Mouse (Mus musculus): ENCODE measurements around the gene Dusp22. TPM values are rescaled to one million over a fixed set of nuclear protein-coding genes. Genes with fewer than 3 reads are reported as not detected.

Gene Dusp22
- total RNA-seq, 2 experiments from 2014 or later, result 33.4 to 35.4 TPM

DNA sequence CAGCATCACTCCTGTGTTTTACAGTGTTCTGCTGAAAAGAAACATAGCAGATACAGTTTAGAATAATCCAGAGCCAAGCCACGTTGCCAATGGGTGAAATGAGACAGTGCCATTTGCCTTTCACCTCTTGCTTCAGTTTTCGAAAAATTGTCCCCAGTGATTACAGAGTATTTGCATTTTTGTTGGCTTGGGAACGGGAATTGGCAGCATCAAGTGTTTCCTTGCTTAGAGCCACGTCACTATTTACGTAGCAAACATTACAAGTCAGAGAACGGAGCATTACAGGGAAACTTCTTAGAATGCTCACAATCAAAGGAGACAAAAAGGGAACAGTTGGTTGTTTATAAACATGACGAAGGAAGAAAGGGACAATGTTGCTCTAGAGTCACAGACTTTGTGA, 85.3 kb downstream of the Dusp22 start:
- intact Hi-C loops (cut with DNase I), result no loop called here

GRCm38 (mm10) chr13:30747068-30747467, 87.3 kb downstream of the Dusp22 start:
- intact Hi-C loops (cut with DNase I), result no loop called here
- DNase-seq (ENCODE audit: low spot score in 2 of 2), result no peak

More for the DNA sequence above, 85.3 kb downstream of the Dusp22 start:
- DNase-seq (ENCODE audit: low spot score in 2 of 2), result no peak

DNA sequence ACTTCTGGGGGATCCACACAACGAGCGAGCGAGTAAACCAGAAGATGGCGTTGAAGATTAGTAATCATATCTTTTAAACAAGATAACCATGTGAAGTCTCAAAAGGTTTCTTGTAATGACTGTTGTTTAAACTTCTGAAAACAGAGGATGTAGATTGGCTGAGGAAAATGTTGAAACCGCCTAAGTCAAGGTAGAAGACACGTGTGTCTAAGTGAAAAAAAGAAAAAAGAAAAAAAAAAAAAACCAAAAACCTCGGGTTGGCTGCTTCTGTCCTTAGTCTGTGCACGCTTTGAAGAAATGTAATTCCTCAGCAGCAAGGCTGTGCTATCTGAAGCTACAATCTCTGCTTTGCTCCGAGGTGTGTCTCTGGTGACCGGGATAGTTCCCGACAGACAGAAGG, 87.7 kb downstream of the Dusp22 start:
- intact Hi-C loops (cut with DNase I), result no loop called here
- no peak for DNase-seq (ENCODE audit: low spot score in 2 of 2)

GRCm38 (mm10) chr13:30748321-30748720, 88.5 kb downstream of the Dusp22 start:
- DNase-seq (ENCODE audit: low spot score in 2 of 2), result no peak
- intact Hi-C loops (cut with DNase I), result no loop called here

DNA sequence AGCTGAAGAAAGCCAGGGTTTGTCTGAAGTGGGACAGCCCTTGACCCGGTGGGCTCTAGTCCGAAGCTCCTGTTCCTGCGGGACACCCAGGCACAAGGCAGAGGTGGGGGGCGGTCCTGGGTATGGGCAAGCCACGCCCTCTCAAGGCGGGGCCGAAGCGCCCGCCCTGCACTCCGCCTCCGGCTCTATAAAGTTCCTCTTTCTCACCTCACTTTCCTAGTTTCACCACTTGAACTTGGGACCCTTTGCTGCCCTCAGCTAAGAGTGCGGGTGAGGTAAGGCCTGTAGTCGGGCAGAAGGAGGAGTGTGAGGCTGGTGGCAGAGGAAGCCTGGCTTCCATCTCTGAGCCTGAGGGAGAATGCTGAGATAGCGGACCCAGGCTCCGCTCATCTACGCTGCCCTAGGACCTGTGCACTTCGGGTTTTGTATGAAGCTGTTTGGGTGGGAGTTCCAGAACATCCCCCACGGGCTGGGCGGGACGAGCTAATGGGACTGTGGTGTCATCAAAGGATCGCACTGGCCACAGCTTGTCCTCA, 89.3 kb downstream of the Dusp22 start, which contains the start of gene Irf4:
TSS of gene Irf4 (plus strand) at position 206 of the 536 bp plus-strand sequence.
- intact Hi-C loops (cut with DNase I), result no loop called here

DNA sequence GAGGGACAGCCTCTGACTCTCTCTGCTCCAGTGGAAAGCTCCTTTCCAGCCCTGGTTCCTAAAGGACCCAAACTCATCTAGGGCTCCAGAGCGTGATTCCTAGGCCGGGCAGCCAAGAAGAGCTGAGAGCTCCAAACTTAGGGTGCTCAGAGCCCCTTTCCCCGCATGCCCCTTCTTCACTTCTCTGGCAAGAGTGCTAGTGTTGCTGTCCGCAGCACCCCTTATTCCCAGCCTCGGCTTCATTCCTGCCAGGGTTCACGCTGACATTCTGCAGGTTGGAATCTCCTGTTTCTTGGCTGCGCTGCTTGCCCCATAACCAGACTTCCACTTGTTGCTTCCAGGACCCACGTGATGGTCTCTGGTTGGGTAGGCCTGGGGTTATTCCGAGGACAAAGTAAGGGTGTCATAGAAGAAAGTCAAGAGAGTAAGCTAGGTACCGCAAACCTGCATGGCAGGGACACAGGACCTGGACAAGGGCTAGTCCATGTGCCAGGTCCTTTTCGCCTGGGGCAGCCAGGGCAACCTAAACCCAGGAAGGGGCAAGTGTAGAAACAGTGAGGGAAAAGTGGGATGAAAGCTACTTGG, 89.8 kb downstream of the Dusp22 start:
- DNase-seq (ENCODE audit: low spot score in 2 of 2), result no peak
- intact Hi-C loops (cut with DNase I), result no loop called here

More for the DNA sequence above, 89.3 kb downstream of the Dusp22 start, which contains the start of gene Irf4:
- DNase-seq (ENCODE audit: low spot score in 2 of 2), result no peak

- intact Hi-C loops (cut with DNase I), result no loop called here
- no peak for DNase-seq (ENCODE audit: low spot score in 2 of 2)
Measured at GRCm38 (mm10) chr13:30750461-30751303, 90.9 kb downstream of the Dusp22 start.

- no peak for DNase-seq (ENCODE audit: low spot score in 2 of 2)
- intact Hi-C loops (cut with DNase I), result no loop called here
Measured at GRCm38 (mm10) chr13:30751304-30751580, 91.4 kb downstream of the Dusp22 start.

- intact Hi-C loops (cut with DNase I), result no loop called here
- no peak for DNase-seq (ENCODE audit: low spot score in 2 of 2)
Measured at GRCm38 (mm10) chr13:30752581-30753187, 92.9 kb downstream of the Dusp22 start.

- no peak for DNase-seq (ENCODE audit: low spot score in 2 of 2)
- intact Hi-C loops (cut with DNase I), result no loop called here
Measured at GRCm38 (mm10) chr13:30753441-30753840, 93.6 kb downstream of the Dusp22 start.

GRCm38 (mm10) chr13:30754066-30754465, 94.3 kb downstream of the Dusp22 start:
- DNase-seq (ENCODE audit: low spot score in 2 of 2), result no peak
- intact Hi-C loops (cut with DNase I), result no loop called here

DNA sequence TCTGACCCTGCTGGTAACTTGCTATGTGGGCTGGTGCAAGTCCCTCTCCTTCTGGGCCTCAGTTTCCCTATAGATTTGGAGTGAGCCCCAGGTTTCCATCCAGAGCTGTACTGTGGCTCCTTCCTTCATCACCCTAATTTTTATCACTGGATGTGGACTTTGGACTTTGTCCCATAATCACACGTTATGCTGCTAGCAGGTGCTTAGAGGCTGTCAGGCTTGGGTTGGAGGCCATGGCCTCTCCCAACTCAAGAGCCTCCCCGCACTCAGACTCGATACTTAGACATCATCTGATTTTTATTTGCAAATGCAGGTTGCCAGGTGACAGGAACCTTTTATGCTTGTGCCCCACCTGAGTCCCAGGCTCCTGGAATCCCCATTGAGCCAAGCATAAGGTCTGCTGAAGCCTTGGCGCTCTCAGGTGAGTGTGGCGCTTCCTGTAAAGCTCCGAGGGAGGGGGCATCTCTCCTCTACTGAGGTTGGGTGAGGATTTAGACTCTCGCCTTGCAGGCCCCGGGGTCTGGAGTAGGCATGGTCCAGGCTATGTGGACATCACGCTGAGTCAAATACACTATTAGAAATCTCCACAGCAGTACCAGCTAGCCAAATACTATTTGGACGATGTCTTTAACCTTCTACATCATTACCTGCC, 95.2 kb downstream of the Dusp22 start:
- intact Hi-C loops (cut with DNase I), result no loop called here
- DNase-seq (ENCODE audit: low spot score in 2 of 2), result no peak

GRCm38 (mm10) chr13:30755577-30755976, 95.8 kb downstream of the Dusp22 start:
- no peak for DNase-seq (ENCODE audit: low spot score in 2 of 2)
- intact Hi-C loops (cut with DNase I), result no loop called here

DNA sequence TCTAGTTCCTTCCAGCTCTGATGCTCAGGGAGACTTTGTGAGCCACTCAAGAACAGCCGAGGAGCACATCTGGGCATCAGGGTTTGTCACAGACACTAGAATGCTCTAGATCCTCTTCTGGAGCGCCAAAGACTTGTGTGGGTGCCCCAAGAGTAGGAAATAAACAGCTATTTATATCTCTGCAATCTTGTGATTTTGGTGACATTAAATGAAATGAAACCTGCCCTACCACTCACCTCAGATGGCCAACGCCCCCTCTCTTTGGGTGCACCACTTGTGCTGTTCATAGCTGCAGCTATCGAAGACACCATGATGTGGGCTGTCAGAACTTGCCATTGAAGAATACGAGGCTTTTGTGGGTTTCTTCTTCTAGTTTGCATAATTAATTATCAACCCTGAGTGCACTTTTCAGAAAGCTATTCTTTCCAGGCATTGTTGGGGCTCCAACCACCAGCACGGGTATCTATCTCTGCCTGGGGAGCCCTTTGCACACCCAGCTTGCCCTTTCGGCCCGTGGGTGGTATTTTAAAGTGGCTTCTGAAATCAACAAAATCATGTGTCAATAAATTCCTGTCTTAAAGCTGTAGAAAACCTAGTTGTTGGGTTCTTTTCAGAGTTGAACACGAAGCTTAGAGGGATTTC, 96.3 kb downstream of the Dusp22 start:
- intact Hi-C loops (cut with DNase I), result no loop called here
- no peak for DNase-seq (ENCODE audit: low spot score in 2 of 2)

GRCm38 (mm10) chr13:30757264-30757900, 97.6 kb downstream of the Dusp22 start:
- intact Hi-C loops (cut with DNase I), result no loop called here
- DNase-seq (ENCODE audit: low spot score in 2 of 2), result no peak

DNA sequence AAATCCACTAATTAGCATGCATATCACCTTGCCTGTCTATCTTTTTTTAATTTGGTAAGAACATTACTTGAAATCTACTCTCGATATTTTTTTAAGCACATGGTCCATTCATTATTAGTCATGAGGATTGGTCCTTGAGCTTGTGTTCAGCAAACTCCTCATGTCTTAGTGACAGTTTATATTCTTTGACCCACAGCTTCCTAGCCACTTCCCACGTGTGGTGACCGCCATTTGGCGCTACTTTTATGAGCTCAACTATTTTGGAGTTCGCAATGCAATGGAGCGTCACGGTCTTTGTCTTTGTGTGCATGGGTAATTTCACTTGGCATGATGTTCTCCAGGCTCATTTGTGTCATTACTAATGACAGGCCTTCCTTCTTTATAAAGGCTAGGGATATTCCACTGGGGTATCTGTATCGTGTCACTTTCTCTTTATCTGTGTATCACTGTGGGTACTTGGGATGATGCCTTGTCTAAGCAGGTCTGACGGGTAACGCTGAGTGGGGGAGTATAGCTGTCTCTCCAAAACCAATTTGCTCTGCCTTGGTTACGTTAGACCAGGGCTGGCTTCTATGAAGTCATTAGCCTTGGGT, 99.1 kb downstream of the Dusp22 start:
- intact Hi-C loops (cut with DNase I), result no loop called here
- no peak for DNase-seq (ENCODE audit: low spot score in 2 of 2)

DNA sequence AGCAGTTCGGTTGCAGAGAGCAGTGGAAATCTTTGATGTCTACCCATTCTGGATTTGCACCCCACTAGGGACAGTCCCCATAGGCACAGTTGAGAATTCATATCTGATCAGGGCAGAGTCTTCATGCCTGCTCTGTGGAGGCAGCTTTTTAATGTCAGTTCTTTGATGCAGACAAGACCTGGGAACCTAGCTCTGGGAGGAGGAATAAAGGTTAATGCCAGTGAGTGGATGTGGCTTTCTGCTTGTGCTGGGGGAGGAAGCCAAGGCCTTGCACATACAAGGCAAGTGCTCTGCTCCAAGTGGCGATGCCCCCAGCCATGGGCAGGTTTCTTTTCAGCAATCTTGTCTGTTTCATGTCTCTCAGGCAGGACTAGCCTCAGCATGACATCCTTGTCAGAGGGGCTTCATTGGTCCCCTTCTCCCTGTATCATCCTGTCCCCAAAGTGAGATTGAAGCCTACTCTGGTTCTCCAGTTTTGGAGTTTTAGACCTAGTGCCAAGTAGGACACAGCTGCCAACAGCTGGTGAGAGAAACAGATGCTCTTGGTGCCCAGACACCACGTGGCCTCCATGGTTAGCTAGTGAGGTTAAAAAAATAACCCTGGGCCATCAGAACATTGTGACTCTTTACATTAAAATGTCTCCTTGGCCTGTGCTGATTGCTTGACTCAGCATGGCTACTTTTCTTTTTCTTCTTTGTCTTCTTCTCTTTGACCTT, 100.7 kb downstream of the Dusp22 start:
- DNase-seq (ENCODE audit: low spot score in 2 of 2), result no peak
- intact Hi-C loops (cut with DNase I), result no loop called here

Data from left cerebral cortex, postnatal 36 days (tissue).